Mouse (Mus musculus) embryonic fibroblast, embryonic 13.5 days (primary cell): ENCODE measurements at regions not wholly inside any gene's neighbourhood (a gene's known extent, or its start where the extent isn't known, plus 50 kb on each side); places are given as distances from the start of the nearest gene placed in this dataset.

ENCODE experiments used
- H3K27ac ChIP-seq: 2 replicates; pipeline ENCODE4 v1.5.1; 2012; ENCODE audit warnings: low read length, control low read depth, inconsistent platforms; ENCODE audit not compliant: insufficient read depth
- H3K4me1 ChIP-seq: 2 replicates; pipeline ENCODE4 v1.6.1; 2011; ENCODE audit warnings: low read length; ENCODE audit not compliant: control insufficient read depth, insufficient read depth
- H3K4me3 ChIP-seq: 2 replicates; pipeline ENCODE4 v1.5.1; 2011; ENCODE audit warnings: mild to moderate bottlenecking, control low read depth, low read length; ENCODE audit not compliant: insufficient read depth
- CTCF ChIP-seq: IDR thresholded peaks from 2 replicates; pipeline ENCODE4 v1.5.1; 2011; ENCODE audit warnings: mild to moderate bottlenecking, control low read depth, low read length, moderate library complexity, borderline replicate concordance; ENCODE audit not compliant: insufficient read depth
- POLR2A ChIP-seq: IDR thresholded peaks from 2 replicates; pipeline ENCODE4 v1.6.1; 2011; ENCODE audit warnings: low read depth, mild to moderate bottlenecking, control low read depth, low read length, moderate library complexity

GRCm38 (mm10) chr13:42498351-42498750 is 182.1 kb upstream of the Phactr1 start:
- Histone ChIP-seq H3K27ac (no peak overlapping the region), H3K4me3 (no peak overlapping the region), H3K4me1 (peaks cover 4% of the 10 kb centered on the region; the same call in 1 of the 2 replicates)
- TF ChIP-seq POLR2A (no peak), CTCF (no peak)

GRCm38 (mm10) chr13:42507535-42507934 is 172.9 kb upstream of the Phactr1 start:
- Histone ChIP-seq H3K4me1 (no peaks in the 10 kb centered on the region), H3K27ac (no peak overlapping the region), H3K4me3 (no peak overlapping the region)
- TF ChIP-seq CTCF, result no peak
- no peak for TF ChIP-seq POLR2A

GRCm38 (mm10) chr13:42518686-42519085 is 161.7 kb upstream of the Phactr1 start:
- TF ChIP-seq CTCF, result no peak
- TF ChIP-seq POLR2A, result no peak
- H3K4me3 ChIP-seq, result no peak overlapping the region
- no peak overlapping the region for H3K27ac ChIP-seq
- H3K4me1 ChIP-seq, result no peaks in the 10 kb centered on the region

GRCm38 (mm10) chr13:42522553-42522952 is 157.9 kb upstream of the Phactr1 start:
- Histone ChIP-seq H3K4me3 (no peak overlapping the region), H3K27ac (no peak overlapping the region), H3K4me1 (no peaks in the 10 kb centered on the region; the same call in 1 of the 2 replicates)
- no peak for TF ChIP-seq POLR2A
- no peak for TF ChIP-seq CTCF

- H3K27ac ChIP-seq, result no peak overlapping the region
- H3K4me3 ChIP-seq, result no peak overlapping the region
- no peak for TF ChIP-seq POLR2A
- TF ChIP-seq CTCF, result no peak
- H3K4me1 ChIP-seq, result no peaks in the 10 kb centered on the region; the same call in 1 of the 2 replicates
These were observed 154.3 kb upstream of the Phactr1 start for GRCm38 (mm10) chr13:42526163-42526562.

GRCm38 (mm10) chr13:42526966-42527365 is 153.5 kb upstream of the Phactr1 start:
- TF ChIP-seq POLR2A (no peak), CTCF (no peak)
- no peak overlapping the region for H3K4me3 ChIP-seq
- no peaks in the 10 kb centered on the region; the same call in 1 of the 2 replicates for H3K4me1 ChIP-seq
- H3K27ac ChIP-seq, result no peak overlapping the region

- Histone ChIP-seq H3K27ac (no peak overlapping the region), H3K4me1 (no peaks in the 10 kb centered on the region; the same call in 1 of the 2 replicates), H3K4me3 (no peak overlapping the region)
- TF ChIP-seq CTCF (no peak), POLR2A (no peak)
These were observed 152.3 kb upstream of the Phactr1 start for GRCm38 (mm10) chr13:42528169-42528568.

- Histone ChIP-seq H3K4me1 (peaks cover 4% of the 10 kb centered on the region; the same call in 1 of the 2 replicates), H3K4me3 (no peak overlapping the region)
- TF ChIP-seq CTCF, result no peak
- no peak for TF ChIP-seq POLR2A
These were observed 143.8 kb upstream of the Phactr1 start for GRCm38 (mm10) chr13:42536501-42537210.

GRCm38 (mm10) chr13:42538046-42538445 is 142.4 kb upstream of the Phactr1 start:
- TF ChIP-seq POLR2A, result no peak
- TF ChIP-seq CTCF, result no peak
- H3K27ac ChIP-seq, result no peak overlapping the region
- H3K4me3 ChIP-seq, result no peak overlapping the region
- H3K4me1 ChIP-seq, result peaks cover 4% of the 10 kb centered on the region; the same call in 1 of the 2 replicates

More at GRCm38 (mm10) chr13:42536501-42537210, 143.8 kb upstream of the Phactr1 start:
- H3K27ac ChIP-seq, result no peak overlapping the region

GRCm38 (mm10) chr13:42544536-42545094 is 135.8 kb upstream of the Phactr1 start:
- Histone ChIP-seq H3K4me3 (no peak overlapping the region), H3K4me1 (peaks cover 6% of the 10 kb centered on the region), H3K27ac (no peak overlapping the region)
- no peak for TF ChIP-seq POLR2A
- no peak for TF ChIP-seq CTCF
